Mouse (Mus musculus) hindbrain, embryonic 11.5 days (tissue): ENCODE measurements around the gene Ssb. TPM values are rescaled to one million over a fixed set of nuclear protein-coding genes. Genes with fewer than 3 reads are reported as not detected.

Experiments
- ATAC-seq: fragments of 200-750 bp; cut with Nextera tagmentation; 2 replicates; pipeline ENCODE4 v1.8.0; 2017; ENCODE audit warnings: mild to moderate bottlenecking, moderate TSS enrichment, moderate library complexity; ENCODE audit not compliant: low FRiP score
- DNase-seq: peaks from one replicate; pipeline ENCODE4 v3.0.0-alpha.2; 2015; ENCODE audit warnings: low spot score
- H3K27ac ChIP-seq: fragments of 300-500 bp; sonication (generic); 2 replicates; pipeline ENCODE4 v1.5.1; 2014; ENCODE audit warnings: mild to moderate bottlenecking, low read depth, low read length
- H3K27me3 ChIP-seq: fragments of 300-500 bp; sonication (generic); 2 replicates; pipeline ENCODE4 v1.6.1; 2014; ENCODE audit warnings: mild to moderate bottlenecking, low read length, moderate library complexity, mixed read lengths; ENCODE audit not compliant: control insufficient read depth, insufficient read depth
- H3K36me3 ChIP-seq: fragments of 300-500 bp; sonication (generic); 2 replicates; pipeline ENCODE4 v1.6.1; 2014; ENCODE audit warnings: mild to moderate bottlenecking, low read length, moderate library complexity, mixed read lengths; ENCODE audit not compliant: control insufficient read depth, insufficient read depth
- H3K4me1 ChIP-seq: fragments of 300-500 bp; sonication (generic); replicated peaks from 2 replicates; pipeline ENCODE4 v1.6.1; 2014; ENCODE audit warnings: low read length, mixed read lengths; ENCODE audit not compliant: control insufficient read depth, insufficient read depth
- H3K4me2 ChIP-seq: fragments of 300-500 bp; sonication (generic); replicated peaks from 2 replicates; pipeline ENCODE4 v1.6.1; 2014; ENCODE audit warnings: mild to moderate bottlenecking, low read depth, low read length
- H3K4me3 ChIP-seq: fragments of 300-500 bp; sonication (generic); 2 replicates; pipeline ENCODE4 v1.5.1; 2014; ENCODE audit warnings: low read depth, low read length
- H3K9ac ChIP-seq: fragments of 300-500 bp; sonication (generic); 2 replicates; pipeline ENCODE4 v1.6.1; 2014; ENCODE audit warnings: low read depth, low read length
- H3K9me3 ChIP-seq: fragments of 300-500 bp; sonication (generic); 2 replicates; pipeline ENCODE4 v1.6.1; 2016; ENCODE audit warnings: low read length; ENCODE audit not compliant: control insufficient read depth
- WGBS: fragments of 180-500 bp; shearing (Covaris S2); extraction: QIAGEN DNeasy Blood & Tissue Kit; methylation state at CpG from one replicate; pipeline ENCODE4 v1.1.7; 2014; 5-methylcytosine and 5-hydroxymethylcytosine counted together
- polyA plus RNA-seq: library from polyadenylated mRNA; unstranded; fragments of >200 nt; fragmentation: Nextera tagmentation; extraction: Ambion mirVana; gene quantifications from 2 replicates; pipeline ENCODE4 v1.2.1, GENCODE M21; 2014

The Ssb gene
- polyA plus RNA-seq, 1 experiment from 2014 or later, result 410 TPM

DNA sequence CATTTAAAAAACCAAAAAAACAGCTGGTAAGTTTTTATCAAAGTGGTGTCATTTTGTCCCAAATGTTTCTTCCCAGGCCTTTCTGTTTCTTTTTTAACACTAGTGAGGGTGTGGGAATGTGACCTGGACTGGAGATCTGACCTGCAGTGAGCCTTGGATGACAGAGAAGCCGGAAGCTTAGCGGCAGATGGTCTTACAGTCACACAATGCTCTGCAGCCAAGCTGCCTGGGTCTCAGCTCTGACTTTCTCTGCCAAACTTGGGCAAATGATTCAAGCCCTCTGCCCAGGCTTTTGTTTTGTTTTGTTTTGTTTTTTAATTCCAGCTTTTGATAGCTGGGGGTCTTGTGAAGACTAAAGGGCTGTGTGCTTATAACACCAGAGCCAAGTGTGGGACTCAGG lies 35.0 kb upstream of the Ssb start:
- no peak overlapping the region for H3K4me3 ChIP-seq
- ATAC-seq, result no peak
- H3K4me1 ChIP-seq, result peaks cover 3% of the 10 kb centered on the region; the same call in 1 of the 2 replicates
- DNase-seq, result no peak
- H3K27ac ChIP-seq, result no peak overlapping the region
- peak overlapping the region; percentile 11; the same call in 1 of the 2 replicates for H3K9ac ChIP-seq
- no peaks in the 10 kb centered on the region for H3K36me3 ChIP-seq
- H3K27me3 ChIP-seq, result no peaks in the 10 kb centered on the region
- no peak overlapping the region for H3K4me2 ChIP-seq
- WGBS, result 60% methylated on average over 2 of the region's 2 CpGs
- H3K9me3 ChIP-seq, result no peaks in the 10 kb centered on the region

DNA sequence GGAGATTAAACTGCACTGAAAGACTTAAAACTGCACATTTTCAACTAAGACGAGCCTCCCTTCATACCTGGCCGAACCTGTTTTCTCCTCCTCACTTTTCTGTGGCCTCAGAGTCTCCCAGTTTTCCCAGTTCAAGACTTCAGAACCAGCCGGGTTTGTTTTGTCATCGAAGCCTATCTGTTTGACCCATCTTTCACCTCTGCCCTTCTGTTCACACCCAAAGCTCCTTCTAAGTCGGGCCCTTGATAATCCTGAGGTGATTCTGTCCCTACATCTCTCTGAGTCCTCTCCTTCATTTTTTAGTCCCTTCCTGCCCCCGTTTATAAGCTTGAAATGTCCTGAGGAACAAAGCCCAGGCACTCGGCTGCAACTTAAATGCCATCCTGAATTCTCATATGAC lies 33.3 kb upstream of the Ssb start:
- ATAC-seq (no peak), DNase-seq (no peak)
- Histone ChIP-seq H3K36me3 (no peaks in the 10 kb centered on the region), H3K4me1 (0 out of 2 replicates have a peak, but pooled peaks cover 3% of the 10 kb centered on the region), H3K4me3 (no peak overlapping the region), H3K4me2 (no peak overlapping the region), H3K27me3 (no peaks in the 10 kb centered on the region), H3K27ac (no peak overlapping the region), H3K9me3 (no peaks in the 10 kb centered on the region), H3K9ac (no peak overlapping the region)
- 61% methylated on average over 7 of the region's 7 CpGs for WGBS

DNA sequence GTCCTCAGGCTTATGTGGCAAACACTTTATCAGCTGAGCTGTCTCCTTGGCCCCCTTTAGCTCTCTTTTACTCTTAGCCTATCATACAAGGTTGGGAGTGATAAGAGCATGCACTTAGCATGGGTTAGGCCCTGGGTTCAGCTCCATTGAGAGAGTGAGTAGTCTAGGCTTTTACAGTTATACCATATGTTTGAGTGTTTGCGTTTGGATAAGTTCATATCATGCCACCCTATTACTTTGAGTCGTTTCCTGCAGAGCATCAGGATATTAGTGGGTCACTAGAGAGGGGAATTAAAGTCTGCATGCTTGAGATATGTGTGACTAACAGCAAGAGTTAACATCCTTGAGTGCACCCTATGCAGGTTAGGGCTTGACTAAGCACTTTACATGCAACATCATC lies 31.7 kb upstream of the Ssb start:
- DNase-seq (no peak), ATAC-seq (no peak)
- H3K4me1 ChIP-seq, result no peaks in the 10 kb centered on the region
- H3K9me3 ChIP-seq, result no peaks in the 10 kb centered on the region
- no peak overlapping the region for H3K27ac ChIP-seq
- no peaks in the 10 kb centered on the region for H3K27me3 ChIP-seq
- no peak overlapping the region for H3K4me2 ChIP-seq
- no peak overlapping the region for H3K4me3 ChIP-seq
- no peak overlapping the region for H3K9ac ChIP-seq
- no peaks in the 10 kb centered on the region for H3K36me3 ChIP-seq
- WGBS, result 96% methylated on average over 2 of the region's 2 CpGs

DNA sequence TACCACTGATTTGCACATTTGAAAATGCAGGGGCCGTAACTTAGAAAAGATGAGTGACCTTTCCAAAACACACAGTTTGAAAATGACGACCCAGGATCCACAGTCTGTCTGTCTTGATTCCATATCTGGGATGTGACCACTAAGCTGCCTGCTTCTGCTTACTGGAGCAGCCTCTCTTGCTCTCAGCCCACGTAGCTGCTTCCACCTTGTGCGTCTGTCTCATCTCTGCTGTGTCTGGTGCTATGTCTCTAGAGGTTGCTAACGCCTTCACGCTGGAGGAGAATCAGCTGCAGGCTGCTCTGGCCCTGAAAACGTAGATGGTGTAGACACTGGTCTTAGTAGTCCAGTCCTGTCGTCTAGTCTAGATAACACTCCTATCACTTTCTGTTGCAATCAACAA lies 31.2 kb upstream of the Ssb start:
- no peaks in the 10 kb centered on the region for H3K36me3 ChIP-seq
- H3K27ac ChIP-seq, result no peak overlapping the region
- 91% methylated on average over 8 of the region's 8 CpGs for WGBS
- H3K27me3 ChIP-seq, result no peaks in the 10 kb centered on the region
- H3K4me2 ChIP-seq, result no peak overlapping the region
- no peak overlapping the region for H3K9ac ChIP-seq
- ATAC-seq (no peak), DNase-seq (no peak)
- no peak overlapping the region for H3K4me3 ChIP-seq
- no peaks in the 10 kb centered on the region for H3K4me1 ChIP-seq
- no peaks in the 10 kb centered on the region for H3K9me3 ChIP-seq

DNA sequence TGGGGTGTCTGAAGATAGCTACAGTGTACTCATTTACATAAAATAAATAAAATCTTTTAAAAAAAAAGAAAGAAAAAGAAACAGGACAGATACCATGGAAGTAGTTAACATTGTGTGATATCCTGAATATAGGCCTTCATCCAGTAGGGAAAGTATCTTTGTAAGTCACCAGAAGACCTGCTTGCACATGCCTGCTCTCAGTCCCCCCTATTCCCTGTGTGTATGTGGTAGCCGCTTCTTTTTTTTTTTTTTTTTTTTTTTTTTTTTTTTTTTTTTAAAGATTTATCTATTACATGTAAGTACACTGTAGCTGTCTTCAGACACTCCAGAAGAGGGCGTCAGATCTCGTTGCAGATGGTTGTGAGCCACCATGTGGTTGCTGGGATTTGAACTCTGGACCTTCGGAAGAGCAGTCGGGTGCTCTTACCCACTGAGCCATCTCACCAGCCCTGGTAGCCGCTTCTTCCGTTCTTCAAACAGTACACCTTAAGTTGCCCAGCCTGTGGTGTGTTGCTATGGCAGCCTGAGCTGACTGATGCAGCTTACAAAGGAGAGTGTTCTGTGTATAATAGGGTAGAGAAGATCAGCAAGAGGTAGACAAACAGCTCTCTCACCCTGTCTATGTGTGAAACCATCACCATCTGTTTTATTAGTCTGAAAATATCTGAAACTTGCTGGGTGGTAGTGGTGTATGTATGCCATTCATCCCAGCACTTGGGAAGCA lies 24.0 kb upstream of the Ssb start:
- H3K27me3 ChIP-seq, result no peaks in the 10 kb centered on the region
- no peak for ATAC-seq
- H3K27ac ChIP-seq, result no peak overlapping the region
- H3K4me2 ChIP-seq, result no peak overlapping the region
- no peak for DNase-seq
- no peak overlapping the region for H3K4me3 ChIP-seq
- H3K4me1 ChIP-seq, result no peaks in the 10 kb centered on the region
- no peak overlapping the region for H3K9ac ChIP-seq
- no peaks in the 10 kb centered on the region for H3K9me3 ChIP-seq
- no peaks in the 10 kb centered on the region for H3K36me3 ChIP-seq
- 81% methylated on average over 7 of the region's 7 CpGs for WGBS

DNA sequence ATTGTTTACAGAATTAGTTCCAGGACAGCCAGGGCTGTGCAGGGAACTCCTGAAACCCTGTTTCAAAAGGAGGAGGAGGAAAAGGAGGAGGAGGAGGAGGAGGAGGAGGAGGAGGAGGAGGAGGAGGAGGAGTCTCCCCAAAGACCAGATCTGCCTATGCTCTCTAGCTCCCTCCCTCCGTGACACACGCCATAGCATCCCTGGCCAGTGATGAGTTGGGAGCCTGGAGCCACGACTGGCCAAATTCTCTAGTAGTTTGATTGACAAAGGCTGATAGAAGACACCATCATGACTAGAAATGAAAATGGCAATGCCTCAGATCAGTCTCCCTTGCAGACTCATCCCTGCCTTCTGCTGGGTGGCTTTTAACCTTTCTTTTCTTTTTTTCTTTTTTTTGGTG lies 23.4 kb upstream of the Ssb start:
- ATAC-seq (no peak), DNase-seq (no peak)
- WGBS, result 28% methylated on average over 3 of the region's 3 CpGs
- no peaks in the 10 kb centered on the region for H3K9me3 ChIP-seq
- H3K36me3 ChIP-seq, result no peaks in the 10 kb centered on the region
- no peak overlapping the region for H3K4me2 ChIP-seq
- H3K4me3 ChIP-seq, result no peak overlapping the region
- H3K27ac ChIP-seq, result no peak overlapping the region
- no peaks in the 10 kb centered on the region for H3K27me3 ChIP-seq
- H3K4me1 ChIP-seq, result no peaks in the 10 kb centered on the region
- H3K9ac ChIP-seq, result no peak overlapping the region

DNA sequence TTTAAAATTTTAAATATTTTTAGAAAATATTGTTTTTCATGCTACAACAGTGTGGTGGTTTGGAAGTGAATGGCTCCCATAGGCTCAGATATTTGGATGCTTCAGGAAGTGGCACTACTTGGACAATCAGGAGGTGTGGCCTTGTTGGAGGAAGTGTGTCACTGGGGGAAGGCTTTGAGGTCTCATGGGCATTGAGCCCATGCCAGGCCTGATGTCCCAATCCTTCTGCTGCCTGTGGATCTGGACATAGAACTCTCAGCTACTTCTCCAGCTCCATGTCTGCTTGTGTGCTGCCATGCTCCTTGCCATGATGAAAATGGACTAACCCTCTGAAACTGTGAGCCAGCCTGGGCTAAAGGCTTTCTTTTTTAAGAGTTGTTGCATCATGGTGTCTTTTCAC lies 22.7 kb upstream of the Ssb start:
- H3K36me3 ChIP-seq, result no peaks in the 10 kb centered on the region
- H3K9ac ChIP-seq, result no peak overlapping the region
- DNase-seq, result no peak
- H3K27me3 ChIP-seq, result no peaks in the 10 kb centered on the region
- H3K4me3 ChIP-seq, result no peak overlapping the region
- ATAC-seq, result no peak
- no peak overlapping the region for H3K4me2 ChIP-seq
- no peak overlapping the region for H3K27ac ChIP-seq
- H3K9me3 ChIP-seq, result no peaks in the 10 kb centered on the region
- H3K4me1 ChIP-seq, result no peaks in the 10 kb centered on the region

DNA sequence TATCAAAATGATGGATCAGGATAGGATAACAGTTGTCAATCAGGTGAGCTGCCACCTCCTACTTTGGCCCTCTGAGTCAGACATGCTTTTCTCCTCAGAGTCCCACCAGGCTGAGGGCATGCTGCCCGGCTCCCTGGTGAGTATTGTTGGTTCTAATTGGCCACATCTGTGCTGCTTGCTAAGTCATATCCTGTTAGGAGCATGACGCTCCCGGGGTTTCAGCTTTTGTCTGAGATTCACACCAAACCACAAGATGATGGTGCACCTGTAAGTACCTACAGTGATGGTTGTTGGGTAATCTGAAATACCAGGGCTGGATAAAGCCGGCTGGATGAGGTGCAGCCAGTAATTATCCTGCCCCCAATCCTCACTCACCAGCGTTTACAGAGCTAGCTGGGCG lies 21.1 kb upstream of the Ssb start:
- Histone ChIP-seq H3K27ac (no peak overlapping the region), H3K36me3 (no peaks in the 10 kb centered on the region), H3K9ac (no peak overlapping the region), H3K4me3 (no peak overlapping the region), H3K27me3 (no peaks in the 10 kb centered on the region), H3K4me1 (no peaks in the 10 kb centered on the region), H3K9me3 (no peaks in the 10 kb centered on the region), H3K4me2 (no peak overlapping the region)
- ATAC-seq, result no peak
- 50% methylated on average over 6 of the region's 6 CpGs for WGBS
- DNase-seq, result no peak

DNA sequence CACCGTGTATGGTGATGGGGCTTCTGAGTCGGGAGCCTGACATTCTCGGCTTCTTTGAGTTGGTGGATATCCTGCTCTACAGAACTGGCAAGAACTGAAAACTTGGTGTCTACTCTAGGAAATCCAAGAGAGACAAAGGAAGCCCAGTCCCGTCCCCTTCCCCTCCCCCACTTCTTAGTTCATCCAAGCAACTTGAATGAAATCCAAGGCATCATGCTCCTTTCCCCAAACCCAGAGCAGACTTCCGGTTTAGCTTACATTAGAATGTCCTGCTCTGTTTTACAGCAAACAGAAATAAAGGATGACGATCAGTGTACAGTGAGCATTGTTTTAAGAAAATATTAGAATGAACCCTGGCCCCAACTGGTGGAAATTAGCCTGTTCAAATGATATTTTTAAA lies 12.1 kb upstream of the Ssb start:
- no peak overlapping the region for H3K27ac ChIP-seq
- H3K4me2 ChIP-seq, result no peak overlapping the region
- 77% methylated on average over 6 of the region's 6 CpGs for WGBS
- H3K27me3 ChIP-seq, result no peaks in the 10 kb centered on the region
- H3K9ac ChIP-seq, result no peak overlapping the region
- ATAC-seq, result no peak
- H3K9me3 ChIP-seq, result no peaks in the 10 kb centered on the region
- H3K4me3 ChIP-seq, result no peak overlapping the region
- H3K36me3 ChIP-seq, result no peaks in the 10 kb centered on the region
- no peaks in the 10 kb centered on the region for H3K4me1 ChIP-seq
- no peak for DNase-seq
